Mouse (Mus musculus) neural tube, embryonic 11.5 days (tissue): ENCODE data around the gene Rab8a. TPM values are rescaled to one million over a fixed set of nuclear protein-coding genes. Genes with fewer than 3 reads are reported as not detected.
A peak's percentile ranks its signal among the peaks of the same experiment; 100 is the strongest.

Experiments
- ATAC-seq: fragments of 200-750 bp; cut with Nextera tagmentation; 2 replicates; pipeline ENCODE4 v1.8.0; 2017; ENCODE audit warnings: moderate number of reproducible peaks, mild to moderate bottlenecking, moderate TSS enrichment, moderate library complexity; ENCODE audit not compliant: insufficient read depth, low FRiP score, low TSS enrichment
- DNase-seq: peaks from one replicate; pipeline ENCODE4 v3.0.0-alpha.2; 2015; ENCODE audit warnings: low spot score
- H3K27ac ChIP-seq: fragments of 300-500 bp; sonication (generic); 2 replicates; pipeline ENCODE4 v1.5.1; 2014; ENCODE audit warnings: low read depth, mild to moderate bottlenecking, low read length
- H3K27me3 ChIP-seq: fragments of 300-500 bp; sonication (generic); 2 replicates; pipeline ENCODE4 v1.6.1; 2014; ENCODE audit warnings: mild to moderate bottlenecking, low read length, mixed read lengths; ENCODE audit not compliant: control insufficient read depth, insufficient read depth
- H3K36me3 ChIP-seq: fragments of 300-500 bp; sonication (generic); 2 replicates; pipeline ENCODE4 v1.6.1; 2014; ENCODE audit warnings: mild to moderate bottlenecking, low read length, moderate library complexity, mixed read lengths; ENCODE audit not compliant: control insufficient read depth, insufficient read depth
- H3K4me1 ChIP-seq: fragments of 300-500 bp; sonication (generic); 2 replicates; pipeline ENCODE4 v1.6.1; 2014; ENCODE audit warnings: low read length, mixed read lengths; ENCODE audit not compliant: control insufficient read depth, insufficient read depth
- H3K4me2 ChIP-seq: fragments of 300-500 bp; sonication (generic); 2 replicates; pipeline ENCODE4 v1.6.1; 2014; ENCODE audit warnings: low read depth, mild to moderate bottlenecking, moderate library complexity
- H3K4me3 ChIP-seq: fragments of 300-500 bp; sonication (generic); 2 replicates; pipeline ENCODE4 v1.5.1; 2014; ENCODE audit warnings: low read depth, low read length
- H3K9ac ChIP-seq: fragments of 300-500 bp; sonication (generic); 2 replicates; pipeline ENCODE4 v1.6.1; 2014; ENCODE audit warnings: mild to moderate bottlenecking, low read length
- H3K9me3 ChIP-seq: fragments of 300-500 bp; sonication (generic); 2 replicates; pipeline ENCODE4 v1.6.1; 2016; ENCODE audit warnings: low read length; ENCODE audit not compliant: control insufficient read depth
- WGBS: fragments of 180-500 bp; shearing (Covaris S2); extraction: QIAGEN DNeasy Blood & Tissue Kit; methylation state at CpG from one replicate; pipeline ENCODE4 v1.1.7; 2014; 5-methylcytosine and 5-hydroxymethylcytosine counted together
- polyA plus RNA-seq: library from polyadenylated mRNA; unstranded; fragments of >200 nt; fragmentation: Nextera tagmentation; extraction: Ambion mirVana; gene quantifications from 2 replicates; pipeline ENCODE4 v1.2.1, GENCODE M21; 2014

The Rab8a gene
- polyA plus RNA-seq, 1 experiment from 2014 or later: 110 TPM

DNA sequence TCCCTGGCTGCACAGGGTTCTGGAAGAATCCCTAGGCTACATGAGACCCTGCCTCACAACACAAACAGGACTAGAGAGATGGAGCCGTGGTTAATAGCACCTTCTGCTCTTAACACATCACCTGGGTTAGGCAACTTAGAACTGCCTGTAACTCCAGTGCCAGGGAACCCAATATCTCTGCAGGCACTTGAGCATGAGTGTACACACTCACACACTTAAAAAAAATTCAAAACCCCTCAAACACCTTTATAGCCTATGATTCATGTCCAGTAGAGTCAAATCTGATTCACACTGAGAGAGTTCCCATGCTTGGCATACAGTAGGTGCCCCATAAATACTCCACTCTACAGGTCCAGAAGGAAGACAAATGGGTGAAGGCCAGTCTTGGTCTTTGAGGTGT lies 28.6 kb upstream of the Rab8a start:
- no peak overlapping the region for H3K9ac ChIP-seq
- ATAC-seq (no peak), DNase-seq (no peak)
- H3K27me3 ChIP-seq: no peaks in the 10 kb centered on the region
- H3K9me3 ChIP-seq: no peaks in the 10 kb centered on the region
- no peak overlapping the region for H3K4me3 ChIP-seq
- no peak overlapping the region for H3K4me2 ChIP-seq
- WGBS: 81% methylated on average over 1 of the region's 1 CpGs
- no peaks in the 10 kb centered on the region for H3K36me3 ChIP-seq
- H3K27ac ChIP-seq: no peak overlapping the region
- 0 out of 2 replicates have a peak, but pooled peaks cover under 1% of the 10 kb centered on the region for H3K4me1 ChIP-seq

DNA sequence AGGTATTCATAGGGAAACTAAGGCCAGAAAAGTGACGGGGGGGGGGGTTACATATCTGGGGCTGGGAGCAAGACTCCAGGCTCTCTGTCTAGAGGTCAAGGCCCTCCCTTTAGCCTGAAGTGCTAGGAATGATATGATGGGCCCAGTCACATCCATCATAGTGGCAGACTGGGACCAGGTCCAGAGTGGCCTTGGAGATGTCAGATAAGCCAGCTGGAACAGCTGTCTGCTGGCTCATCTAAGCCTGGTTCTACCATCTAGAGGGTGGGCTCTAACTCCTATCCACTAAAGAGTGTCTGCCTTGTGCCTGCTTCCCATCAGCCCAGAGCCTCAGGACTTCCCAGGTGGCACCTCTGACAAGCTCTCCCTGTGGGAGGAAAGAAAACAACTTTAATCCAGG lies 28.1 kb upstream of the Rab8a start:
- H3K27ac ChIP-seq: no peak overlapping the region
- H3K9me3 ChIP-seq: no peaks in the 10 kb centered on the region
- no peak overlapping the region for H3K9ac ChIP-seq
- H3K36me3 ChIP-seq: no peaks in the 10 kb centered on the region; the same call in 1 of the 2 replicates
- WGBS: 80% methylated on average over 1 of the region's 1 CpGs
- H3K27me3 ChIP-seq: no peaks in the 10 kb centered on the region
- no peak overlapping the region for H3K4me3 ChIP-seq
- ATAC-seq (no peak), DNase-seq (no peak)
- 0 out of 2 replicates have a peak, but pooled peaks cover 4% of the 10 kb centered on the region for H3K4me1 ChIP-seq
- no peak overlapping the region for H3K4me2 ChIP-seq

DNA sequence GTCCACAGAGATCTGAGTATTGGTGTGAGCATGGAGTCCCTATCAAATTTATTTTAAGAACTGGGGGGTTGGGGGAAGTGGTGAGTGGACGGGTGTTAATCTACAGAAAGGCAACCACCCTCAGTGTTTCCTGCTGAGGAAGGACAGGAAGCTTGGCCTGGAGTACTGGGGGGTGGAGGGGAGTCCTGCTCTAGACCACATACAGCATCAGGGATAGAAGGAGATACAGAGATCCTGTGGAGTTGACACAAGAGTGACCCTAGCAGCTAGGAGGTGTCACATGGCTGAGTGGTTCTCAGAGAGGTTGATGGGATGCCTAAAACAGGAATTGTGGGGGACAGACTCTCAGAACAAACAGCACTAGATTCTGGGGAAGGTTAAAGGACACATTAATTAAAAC lies 27.5 kb upstream of the Rab8a start:
- Histone ChIP-seq H3K4me1 (0 out of 2 replicates have a peak, but pooled peaks cover 4% of the 10 kb centered on the region), H3K27me3 (no peaks in the 10 kb centered on the region), H3K9ac (no peak overlapping the region), H3K27ac (no peak overlapping the region), H3K4me3 (no peak overlapping the region), H3K36me3 (no peaks in the 10 kb centered on the region; the same call in 1 of the 2 replicates), H3K4me2 (no peak overlapping the region), H3K9me3 (no peaks in the 10 kb centered on the region)
- ATAC-seq (no peak), DNase-seq (no peak)
- 67% methylated on average over 1 of the region's 1 CpGs for WGBS

DNA sequence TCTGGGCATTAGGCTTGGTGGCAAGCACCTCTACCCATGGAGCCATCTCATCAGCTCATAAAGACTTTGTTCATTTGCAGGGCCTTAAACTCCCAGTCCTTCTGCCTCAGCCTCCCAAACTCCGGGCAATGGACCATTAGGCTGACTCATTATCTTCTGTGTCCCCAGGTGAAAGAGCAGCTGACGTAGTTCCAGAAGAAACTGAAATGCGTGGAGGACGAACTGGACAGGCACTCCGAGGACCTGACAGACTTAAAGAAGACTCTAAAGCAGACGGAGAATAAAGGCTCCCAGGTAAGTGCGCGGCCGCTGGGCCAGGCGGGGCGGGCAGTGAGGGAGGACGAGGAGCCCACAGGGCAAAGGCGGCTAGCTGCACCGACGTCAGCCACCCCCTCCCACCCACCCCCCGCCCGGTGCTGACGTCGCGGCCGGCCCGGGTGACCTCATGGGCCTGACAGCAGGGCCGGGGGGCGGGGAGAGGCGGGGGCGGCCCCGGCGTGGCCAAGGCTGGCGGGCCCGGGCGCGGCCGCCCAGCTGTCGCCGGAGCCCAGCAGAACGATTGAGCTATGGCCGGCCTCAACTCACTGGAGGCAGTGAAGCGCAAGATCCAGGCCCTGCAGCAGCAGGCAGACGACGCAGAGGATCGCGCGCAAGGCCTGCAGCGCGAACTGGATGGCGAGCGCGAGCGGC lies 26.1 kb upstream of the Rab8a start, which contains the start of gene Tpm4:
TSS of gene Tpm4 (plus strand) at position 220 of the 690 bp plus-strand sequence.
- ATAC-seq (peak; percentile 90), DNase-seq (peak; percentile 87)
- peak within 1 kb of the TSS; percentile 83 for H3K4me3 ChIP-seq
- H3K4me2 ChIP-seq: peak within 1 kb of the TSS; percentile 94
- peak within 1 kb of the TSS; percentile 91 for H3K9ac ChIP-seq
- H3K36me3 ChIP-seq: no peaks in the 10 kb centered on the region; the same call in 1 of the 2 replicates
- WGBS: under 1% methylated on average over 44 of the region's 49 CpGs
- 0 out of 2 replicates have a peak, but pooled peaks cover 4% of the 10 kb centered on the region for H3K4me1 ChIP-seq
- no peaks in the 10 kb centered on the region for H3K9me3 ChIP-seq
- peak within 1 kb of the TSS; percentile 96 for H3K27ac ChIP-seq
- no peaks in the 10 kb centered on the region for H3K27me3 ChIP-seq

DNA sequence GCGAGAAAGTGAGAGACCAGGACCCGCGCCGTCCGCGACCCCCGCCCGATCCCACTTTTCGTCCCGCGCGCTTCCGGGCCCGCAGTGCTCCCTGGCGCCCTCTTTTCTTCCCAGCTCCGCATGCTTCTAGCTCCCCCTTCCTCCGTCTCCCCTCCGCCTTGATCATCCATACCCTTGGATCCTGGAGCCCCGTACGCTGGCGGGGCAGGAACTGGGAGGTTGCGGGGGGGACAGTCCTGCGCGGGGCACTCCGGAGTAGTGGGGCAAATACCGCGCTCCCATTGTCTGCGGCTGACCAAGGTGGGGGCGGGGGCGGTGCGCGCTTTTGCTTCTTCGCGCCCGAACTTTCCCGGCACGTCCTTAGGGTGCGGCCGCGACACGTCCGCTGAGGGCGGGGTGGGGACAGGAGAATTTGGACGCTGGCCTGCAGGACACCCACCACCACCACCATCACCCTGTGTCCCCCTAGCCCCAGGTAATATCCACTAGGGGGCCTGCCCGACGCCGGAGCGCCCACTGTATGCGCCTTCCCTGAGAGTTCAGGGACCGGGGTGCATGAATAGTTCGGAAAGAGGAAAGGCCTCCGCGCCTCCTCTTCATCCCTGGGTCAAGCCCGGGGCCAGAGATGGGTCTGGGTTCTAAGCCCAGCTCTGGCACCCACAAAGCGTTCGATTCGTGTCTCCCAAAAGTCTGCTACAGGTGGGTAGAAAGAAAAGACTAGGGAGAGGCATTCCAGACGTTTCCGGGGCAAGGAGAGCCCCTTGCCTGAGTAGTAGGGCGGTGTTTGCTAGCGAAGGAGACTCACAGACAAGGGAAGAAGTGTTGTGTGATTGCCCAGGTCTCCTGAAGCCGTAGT lies 25.3 kb upstream of the Rab8a start:
- 0 out of 2 replicates have a peak, but pooled peaks cover 4% of the 10 kb centered on the region for H3K4me1 ChIP-seq
- under 1% methylated on average over 60 of the region's 62 CpGs for WGBS
- H3K9ac ChIP-seq: peak overlapping the region; percentile 91

DNA sequence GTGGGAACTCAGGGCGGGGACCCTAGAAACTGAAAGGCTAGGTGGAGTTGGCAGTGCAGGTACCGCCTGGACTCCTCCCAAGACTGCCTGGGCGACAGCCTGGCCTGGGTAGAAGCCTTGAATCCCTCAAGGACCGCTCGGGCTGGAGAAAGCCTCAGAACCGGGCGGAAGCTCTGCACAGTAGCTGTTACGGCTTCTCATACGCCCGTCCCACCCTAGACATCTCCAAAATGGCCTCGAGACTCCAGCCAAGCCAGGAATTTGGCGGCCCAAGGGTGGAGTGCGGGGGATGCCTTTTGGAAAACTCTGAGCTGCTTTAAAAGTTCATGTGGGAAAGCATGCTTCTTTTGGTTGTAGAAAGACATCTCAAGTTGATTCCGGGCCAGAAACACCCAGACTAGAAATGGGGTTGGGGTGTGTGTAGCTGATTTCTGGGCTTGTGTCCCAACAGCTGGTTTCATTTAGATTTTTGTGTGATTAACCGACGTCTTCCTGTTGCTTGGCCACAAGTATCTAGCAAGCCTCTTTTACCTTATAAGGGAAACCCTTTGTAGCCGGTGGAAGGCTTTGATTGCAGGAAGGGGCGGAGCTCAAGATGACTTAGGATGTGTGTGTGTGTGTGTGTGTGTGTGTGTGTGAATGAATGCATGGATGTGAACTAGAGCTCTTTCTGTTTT lies 24.6 kb upstream of the Rab8a start:
- 1% methylated on average over 18 of the region's 18 CpGs for WGBS
- no peaks in the 10 kb centered on the region for H3K9me3 ChIP-seq

More for the DNA sequence above, 25.3 kb upstream of the Rab8a start:
- DNase-seq (peak; percentile 80), ATAC-seq (peak; percentile 67)
- no peaks in the 10 kb centered on the region for H3K27me3 ChIP-seq
- peak overlapping the region; percentile 83 for H3K4me3 ChIP-seq
- H3K9me3 ChIP-seq: no peaks in the 10 kb centered on the region
- peak overlapping the region; percentile 94 for H3K4me2 ChIP-seq
- no peaks in the 10 kb centered on the region; the same call in 1 of the 2 replicates for H3K36me3 ChIP-seq
- peak overlapping the region; percentile 96 for H3K27ac ChIP-seq

DNA sequence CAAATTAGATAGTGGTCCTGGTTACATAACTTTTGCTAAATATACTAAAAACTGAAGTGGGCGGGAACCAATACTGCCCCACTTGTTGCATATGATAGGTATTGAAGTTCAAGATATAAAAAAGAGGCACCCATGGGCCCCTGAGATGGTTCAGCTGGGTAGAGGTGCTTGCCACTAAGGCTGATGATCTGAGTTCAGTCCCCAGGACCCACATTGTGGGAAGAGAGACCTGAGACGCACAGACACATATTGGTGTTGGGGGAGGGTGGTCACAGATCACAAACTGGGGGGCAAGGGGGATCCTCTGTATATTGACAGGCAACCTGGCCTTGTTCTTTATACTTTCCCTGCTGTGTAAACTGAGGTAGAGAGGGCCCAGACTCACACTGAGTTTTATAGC lies 23.6 kb upstream of the Rab8a start:
- WGBS: 89% methylated on average over 2 of the region's 2 CpGs
- DNase-seq (no peak), ATAC-seq (no peak)
- Histone ChIP-seq H3K36me3 (peaks cover 4% of the 10 kb centered on the region; the same call in 1 of the 2 replicates), H3K9ac (no peak overlapping the region), H3K4me3 (no peak overlapping the region), H3K9me3 (no peaks in the 10 kb centered on the region), H3K4me1 (0 out of 2 replicates have a peak, but pooled peaks cover 4% of the 10 kb centered on the region), H3K27ac (no peak overlapping the region), H3K27me3 (no peaks in the 10 kb centered on the region), H3K4me2 (peak overlapping the region; percentile 13)

More for the DNA sequence above, 24.6 kb upstream of the Rab8a start:
- Histone ChIP-seq H3K27ac (peak overlapping the region; percentile 96), H3K4me1 (0 out of 2 replicates have a peak, but pooled peaks cover 4% of the 10 kb centered on the region), H3K36me3 (peaks cover 2% of the 10 kb centered on the region; the same call in 1 of the 2 replicates), H3K27me3 (no peaks in the 10 kb centered on the region), H3K9ac (peak overlapping the region; percentile 91), H3K4me3 (peak overlapping the region; percentile 83), H3K4me2 (peak overlapping the region; percentile 94)
- peak; percentile 63 for DNase-seq
- ATAC-seq: no peak

DNA sequence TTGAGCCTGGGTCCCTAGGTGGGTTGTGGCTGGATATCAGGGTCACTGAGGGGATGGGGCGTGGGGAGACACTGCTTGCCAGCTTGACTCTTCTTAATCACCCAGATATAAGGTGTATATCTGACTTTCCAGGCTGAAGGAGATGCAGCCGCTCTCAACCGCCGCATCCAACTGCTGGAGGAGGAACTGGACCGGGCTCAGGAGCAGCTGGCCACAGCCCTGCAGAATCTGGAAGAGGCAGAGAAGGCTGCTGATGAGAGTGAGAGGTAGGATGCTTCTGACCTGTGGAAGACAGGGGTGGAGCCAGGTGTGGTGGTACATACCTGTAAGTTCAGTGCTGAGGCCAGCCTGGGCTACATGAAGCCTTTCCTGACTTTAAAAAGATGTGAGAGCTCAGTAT lies 22.5 kb upstream of the Rab8a start:
- no peak overlapping the region for H3K9ac ChIP-seq
- no peak overlapping the region for H3K4me2 ChIP-seq
- H3K27me3 ChIP-seq: no peaks in the 10 kb centered on the region
- WGBS: 96% methylated on average over 5 of the region's 5 CpGs
- 0 out of 2 replicates have a peak, but pooled peaks cover 4% of the 10 kb centered on the region for H3K4me1 ChIP-seq
- DNase-seq (no peak), ATAC-seq (no peak)
- H3K27ac ChIP-seq: no peak overlapping the region
- H3K4me3 ChIP-seq: no peak overlapping the region
- peaks cover 6% of the 10 kb centered on the region; the same call in 1 of the 2 replicates for H3K36me3 ChIP-seq
- no peaks in the 10 kb centered on the region for H3K9me3 ChIP-seq
